ENCODE assay signal across 26 mouse cellular contexts in genomic region chr10:122613891-122614290, GRCm38 (mm10).
A peak's percentile ranks its signal among the peaks of the same experiment; 100 is the strongest.
DNase-seq lines count a peak whose midpoint lies in the region; ATAC-seq lines count a peak whose summit lies in the region.
"Had no signal": no experiment of that assay in that cellular context is flagged by ENCODE, and none has a peak within 500 bp of the region (broad histone marks: within the 10 kb centered on the region; RNA-seq: fewer than 3 reads in every experiment).

No protein-coding gene starts in this region.

- no peaks in the 10 kb centered on the region for H3K9me3 ChIP-seq in liver, embryonic 15.5 days (replicated peaks)
- no peaks in the 10 kb centered on the region for H3K9me3 ChIP-seq in kidney, embryonic 15.5 days (replicated peaks)
- H3K9me3 ChIP-seq: hindbrain, embryonic 13.5 days; limb, embryonic 12.5 days; megakaryocyte, embryonic 14.5 days; midbrain, embryonic 12.5 days had no signal

- 41% methylated on average over 2 of the region's 2 CpGs for WGBS in liver, embryonic 15.5 days (ENCODE audit: insufficient replicate concordance)
- 27% methylated on average over 2 of the region's 2 CpGs for WGBS in kidney, embryonic 15.5 days

- no peak overlapping the region for H3K4me2 ChIP-seq in liver, embryonic 15.5 days
- H3K4me2 ChIP-seq in kidney, embryonic 15.5 days: 0 out of 2 replicates have a peak overlapping the region, but pooled peaks have one; percentile 8
- H3K4me2 ChIP-seq: heart, embryonic 11.5 days; hindbrain, embryonic 13.5 days; limb, embryonic 12.5 days; liver, embryonic 11.5 days; midbrain, embryonic 12.5 days had no signal

- H3K4me1 ChIP-seq in liver, embryonic 15.5 days (replicated peaks): peaks cover 6% of the 10 kb centered on the region; the same call in 1 of the 2 replicates
- peaks cover 30% of the 10 kb centered on the region for H3K4me1 ChIP-seq in kidney, embryonic 15.5 days
- H3K4me1 ChIP-seq: megakaryocyte, embryonic 14.5 days; midbrain, embryonic 12.5 days had no signal

- ATAC-seq in liver, embryonic 15.5 days (ENCODE audit: insufficient read depth): 0 out of 2 replicates have a peak, but pooled peaks have one; percentile 5
- peak; percentile 87 for ATAC-seq in kidney, embryonic 15.5 days (replicated peaks; ENCODE audit: low FRiP score)
- ATAC-seq: forebrain, embryonic 16.5 days; lung, postnatal 0 days had no signal

- no peak for DNase-seq in liver
- DNase-seq in kidney, postnatal 25 days: peak; percentile 51 to 63
- DNase-seq in right cerebral cortex, postnatal 25 days: no peak
- DNase-seq in adrenal gland, postnatal 36 days: no peak
- no peak for DNase-seq in right cerebral cortex, adult 18-20 months
- DNase-seq: adrenal gland, postnatal 10 days; cerebellum, adult 18-20 months; cerebellum, postnatal 14 days; gastrocnemius, adult 2 months; gastrocnemius, postnatal 36 days; heart, adult 18-20 months; heart, postnatal 4 days; liver, postnatal 0 days; lung, postnatal 4 days had no signal

- no peaks in the 10 kb centered on the region for H3K27me3 ChIP-seq in liver, embryonic 15.5 days
- H3K27me3 ChIP-seq in kidney, embryonic 15.5 days: no peaks in the 10 kb centered on the region
- H3K27me3 ChIP-seq: CH12.LX; hindbrain, embryonic 13.5 days; limb, embryonic 12.5 days; megakaryocyte, embryonic 14.5 days; midbrain, embryonic 12.5 days had no signal

- H3K9ac ChIP-seq in liver, embryonic 15.5 days: no peak overlapping the region
- H3K9ac ChIP-seq in kidney, embryonic 15.5 days: no peak overlapping the region
- H3K9ac ChIP-seq: hindbrain, embryonic 13.5 days; limb, embryonic 12.5 days; liver, postnatal 0 days; midbrain, embryonic 12.5 days had no signal

- no peaks in the 10 kb centered on the region for H3K36me3 ChIP-seq in liver, embryonic 15.5 days (replicated peaks)
- no peaks in the 10 kb centered on the region for H3K36me3 ChIP-seq in kidney, embryonic 15.5 days
- H3K36me3 ChIP-seq: hindbrain, embryonic 13.5 days; limb, embryonic 12.5 days; midbrain, embryonic 12.5 days had no signal

- no peak overlapping the region for H3K4me3 ChIP-seq in liver, embryonic 15.5 days (replicated peaks)
- H3K4me3 ChIP-seq in kidney, embryonic 15.5 days (replicated peaks): no peak overlapping the region
- H3K4me3 ChIP-seq: erythroblast, embryonic 14.5 days; gastrocnemius, adult 2 months; hindbrain, embryonic 13.5 days; limb, embryonic 12.5 days; megakaryocyte, embryonic 14.5 days; midbrain, embryonic 12.5 days had no signal

- no peak overlapping the region for H3K27ac ChIP-seq in liver, embryonic 15.5 days (replicated peaks)
- peak overlapping the region; percentile 75 for H3K27ac ChIP-seq in kidney, embryonic 15.5 days
- H3K27ac ChIP-seq: gastrocnemius, adult 2 months; hindbrain, embryonic 13.5 days; limb, embryonic 12.5 days; midbrain, embryonic 12.5 days had no signal

Comparison
In these comparisons a context has a peak if more than half of its experiments do, and no peak if none do; other contexts are left out.
1. DNase-seq: peak in kidney, postnatal 25 days (2 of 2); none in liver (single experiment), right cerebral cortex, postnatal 25 days (single experiment), adrenal gland, postnatal 36 days (0 of 2) and right cerebral cortex, adult 18-20 months (single experiment).